Mouse (Mus musculus) gastrocnemius, postnatal 25 days (tissue): ENCODE measurements around the gene BC049762. TPM values are rescaled to one million over a fixed set of nuclear protein-coding genes. Genes with fewer than 3 reads are reported as not detected.

Experiments used
- DNase-seq: peaks from one replicate; pipeline ENCODE4 v3.0.0; 2022
- long read RNA-seq, 2 experiments: library from polyadenylated mRNA; stranded (forward); transcript quantifications; one replicate each; pipeline ENCODE4 v2.0.0; 2021
- total RNA-seq, 2 experiments: library from RNA; stranded (reverse); gene quantifications; 1 replicate in 1 of 2; 2 replicates in 1 of 2; pipeline ENCODE4 v1.2.3; 2021

The BC049762 gene
- total RNA-seq, result not detected
- long read RNA-seq, experiment 1, partial matches to known transcripts, result 0 of 1 reads
- long read RNA-seq, experiment 1, other reads (novel, unspliced or antisense), result 1 of 1 reads
- long read RNA-seq, experiment 2, result 0 reads

- DNase-seq, result peak; percentile 97
Measured at GRCm38 (mm10) chr11:51262342-51263285, at the start of gene BC049762. Gene BC049762, minus strand, starts transcription at chr11:51263046.

- DNase-seq, result no peak
Measured at GRCm38 (mm10) chr11:51311846-51312245, 49.0 kb upstream of the BC049762 start.

GRCm38 (mm10) chr11:51308306-51308705 is 45.5 kb upstream of the BC049762 start:
- DNase-seq, result no peak

- DNase-seq, result no peak
Measured at GRCm38 (mm10) chr11:51303981-51304553, 41.2 kb upstream of the BC049762 start.

GRCm38 (mm10) chr11:51302396-51302795 is 39.5 kb upstream of the BC049762 start:
- DNase-seq, result no peak

GRCm38 (mm10) chr11:51298691-51299090 is 35.8 kb upstream of the BC049762 start:
- DNase-seq, result no peak

GRCm38 (mm10) chr11:51295742-51296141 is 32.9 kb upstream of the BC049762 start:
- DNase-seq, result no peak

GRCm38 (mm10) chr11:51293956-51294530 is 31.2 kb upstream of the BC049762 start:
- DNase-seq, result no peak

GRCm38 (mm10) chr11:51290066-51290955 is 27.5 kb upstream of the BC049762 start:
- DNase-seq, result peak; percentile 19

- peak; percentile 78 for DNase-seq
Measured at GRCm38 (mm10) chr11:51289564-51290041, 26.8 kb upstream of the BC049762 start, which contains the start of gene Col23a1. Gene Col23a1, plus strand, starts transcription at chr11:51289920.

GRCm38 (mm10) chr11:51274418-51274817 is 11.6 kb upstream of the BC049762 start:
- DNase-seq, result no peak

- no peak for DNase-seq
Measured at GRCm38 (mm10) chr11:51265326-51265725, 2.5 kb upstream of the BC049762 start.

- DNase-seq, result peak; percentile 26
Measured at GRCm38 (mm10) chr11:51264352-51264751, 1.5 kb upstream of the BC049762 start.

GRCm38 (mm10) chr11:51263286-51263831 is 513 bp upstream of the BC049762 start:
- DNase-seq, result peak; percentile 65

GRCm38 (mm10) chr11:51261680-51262219 is 1.1 kb downstream of the BC049762 start, which contains the start of gene Clk4:
Gene Clk4, plus strand, starts transcription at chr11:51261730.
- no peak for DNase-seq

- no peak for DNase-seq
Measured at GRCm38 (mm10) chr11:51257006-51257405, 5.8 kb downstream of the BC049762 start.

GRCm38 (mm10) chr11:51242897-51243296 is 19.9 kb downstream of the BC049762 start:
- no peak for DNase-seq

GRCm38 (mm10) chr11:51234626-51235025 is 28.2 kb downstream of the BC049762 start:
- no peak for DNase-seq

GRCm38 (mm10) chr11:51227104-51227503 is 35.7 kb downstream of the BC049762 start:
- no peak for DNase-seq

GRCm38 (mm10) chr11:51220308-51220707 is 42.5 kb downstream of the BC049762 start, which contains the start of gene Gm12569:
Gene Gm12569, plus strand, starts transcription at chr11:51220473.
- DNase-seq, result no peak
